Mouse (Mus musculus) liver, embryonic 16.5 days (tissue): ENCODE results near the gene Gpnmb. TPM values are rescaled to one million over a fixed set of nuclear protein-coding genes. Genes with fewer than 3 reads are reported as not detected.
A peak's percentile ranks its signal among the peaks of the same experiment; 100 is the strongest.

ENCODE experiments used
- ATAC-seq: fragments of 200-750 bp; cut with Nextera tagmentation; 2 replicates; pipeline ENCODE4 v1.8.0; 2017; ENCODE audit warnings: low read depth, mild to moderate bottlenecking, moderate number of reproducible peaks, moderate library complexity
- H3K27ac ChIP-seq: fragments of 300-500 bp; sonication (generic); 2 replicates; pipeline ENCODE4 v1.5.1; 2014; ENCODE audit warnings: mild to moderate bottlenecking, low read length
- H3K27me3 ChIP-seq: fragments of 300-500 bp; sonication (generic); 2 replicates; pipeline ENCODE4 v1.6.1; 2014; ENCODE audit warnings: low read depth, low read length, mixed read lengths; ENCODE audit not compliant: control insufficient read depth, insufficient read depth
- H3K36me3 ChIP-seq: fragments of 300-500 bp; sonication (generic); 2 replicates; pipeline ENCODE4 v1.6.1; 2014; ENCODE audit warnings: mild to moderate bottlenecking; ENCODE audit not compliant: control insufficient read depth, insufficient read depth
- H3K4me1 ChIP-seq: fragments of 300-500 bp; sonication (generic); 2 replicates; pipeline ENCODE4 v1.6.1; 2014; ENCODE audit warnings: low read depth, low read length, mixed read lengths; ENCODE audit not compliant: control insufficient read depth
- H3K4me2 ChIP-seq: fragments of 300-500 bp; sonication (generic); 2 replicates; pipeline ENCODE4 v1.6.1; 2014; ENCODE audit warnings: low read depth, low read length, mixed read lengths
- H3K4me3 ChIP-seq: fragments of 300-500 bp; sonication (generic); 2 replicates; pipeline ENCODE4 v1.5.1; 2014; ENCODE audit warnings: low read depth, mild to moderate bottlenecking, low read length
- H3K9ac ChIP-seq: fragments of 300-500 bp; sonication (generic); 2 replicates; pipeline ENCODE4 v1.6.1; 2014; ENCODE audit warnings: low read depth, low read length
- H3K9me3 ChIP-seq: fragments of 300-500 bp; sonication (generic); replicated peaks from 2 replicates; pipeline ENCODE4 v1.6.1; 2016; ENCODE audit warnings: low read length; ENCODE audit not compliant: control insufficient read depth
- WGBS: fragments of 180-500 bp; shearing (Covaris S2); extraction: QIAGEN DNeasy Blood & Tissue Kit; methylation state at CpG from one replicate; pipeline ENCODE4 v1.1.7; 2014; ENCODE audit not compliant: insufficient replicate concordance; 5-methylcytosine and 5-hydroxymethylcytosine counted together
- polyA plus RNA-seq: library from polyadenylated mRNA; unstranded; fragments of >200 nt; fragmentation: Nextera tagmentation; extraction: Ambion mirVana; gene quantifications from 2 replicates; pipeline ENCODE4 v1.2.1, GENCODE M21; 2015

Gene Gpnmb
- polyA plus RNA-seq, 1 experiment from 2014 or later, result 0.25 TPM

GRCm38 (mm10) chr6:49046502-49046901 is 10.2 kb downstream of the Gpnmb start:
- Histone ChIP-seq H3K27ac (no peak overlapping the region), H3K27me3 (no peaks in the 10 kb centered on the region), H3K9ac (no peak overlapping the region), H3K36me3 (no peaks in the 10 kb centered on the region), H3K9me3 (no peaks in the 10 kb centered on the region), H3K4me3 (no peak overlapping the region), H3K4me2 (no peak overlapping the region), H3K4me1 (no peaks in the 10 kb centered on the region)
- WGBS, result 48% methylated on average over 6 of the region's 6 CpGs
- ATAC-seq, result no peak

- no peak overlapping the region for H3K27ac ChIP-seq
- no peak overlapping the region for H3K4me3 ChIP-seq
- H3K9ac ChIP-seq, result no peak overlapping the region
- no peaks in the 10 kb centered on the region for H3K4me1 ChIP-seq
- H3K9me3 ChIP-seq, result no peaks in the 10 kb centered on the region
- H3K4me2 ChIP-seq, result no peak overlapping the region
- H3K27me3 ChIP-seq, result no peaks in the 10 kb centered on the region
- 57% methylated on average over 8 of the region's 8 CpGs for WGBS
- ATAC-seq, result peak; percentile 69
- H3K36me3 ChIP-seq, result no peaks in the 10 kb centered on the region
Measured at GRCm38 (mm10) chr6:49046976-49047375, 10.6 kb downstream of the Gpnmb start.

GRCm38 (mm10) chr6:49047848-49048247 is 11.5 kb downstream of the Gpnmb start:
- Histone ChIP-seq H3K27me3 (no peaks in the 10 kb centered on the region), H3K9ac (no peak overlapping the region), H3K9me3 (no peaks in the 10 kb centered on the region), H3K4me3 (no peak overlapping the region), H3K36me3 (no peaks in the 10 kb centered on the region), H3K4me2 (no peak overlapping the region), H3K27ac (no peak overlapping the region), H3K4me1 (no peaks in the 10 kb centered on the region)
- no peak for ATAC-seq
- WGBS, result 51% methylated on average over 10 of the region's 10 CpGs

GRCm38 (mm10) chr6:49048395-49048794 is 12.0 kb downstream of the Gpnmb start:
- no peaks in the 10 kb centered on the region for H3K9me3 ChIP-seq
- ATAC-seq, result no peak
- WGBS, result 74% methylated on average over 10 of the region's 10 CpGs
- no peaks in the 10 kb centered on the region for H3K36me3 ChIP-seq
- no peak overlapping the region for H3K4me2 ChIP-seq
- H3K4me1 ChIP-seq, result no peaks in the 10 kb centered on the region
- no peak overlapping the region for H3K27ac ChIP-seq
- H3K9ac ChIP-seq, result no peak overlapping the region
- H3K4me3 ChIP-seq, result no peak overlapping the region
- H3K27me3 ChIP-seq, result no peaks in the 10 kb centered on the region

GRCm38 (mm10) chr6:49050677-49051410 is 14.5 kb downstream of the Gpnmb start:
- no peak overlapping the region for H3K4me3 ChIP-seq
- H3K9ac ChIP-seq, result no peak overlapping the region
- no peak overlapping the region for H3K4me2 ChIP-seq
- no peaks in the 10 kb centered on the region for H3K27me3 ChIP-seq
- no peak overlapping the region for H3K27ac ChIP-seq
- WGBS, result 42% methylated on average over 11 of the region's 11 CpGs
- H3K9me3 ChIP-seq, result no peaks in the 10 kb centered on the region
- ATAC-seq, result no peak
- no peaks in the 10 kb centered on the region for H3K4me1 ChIP-seq
- no peaks in the 10 kb centered on the region for H3K36me3 ChIP-seq

GRCm38 (mm10) chr6:49052191-49052590 is 15.8 kb downstream of the Gpnmb start:
- WGBS, result 36% methylated on average over 5 of the region's 5 CpGs
- no peak overlapping the region for H3K9ac ChIP-seq
- no peak overlapping the region for H3K4me3 ChIP-seq
- no peaks in the 10 kb centered on the region for H3K27me3 ChIP-seq
- H3K27ac ChIP-seq, result no peak overlapping the region
- H3K9me3 ChIP-seq, result no peaks in the 10 kb centered on the region
- no peak overlapping the region for H3K4me2 ChIP-seq
- H3K36me3 ChIP-seq, result no peaks in the 10 kb centered on the region
- H3K4me1 ChIP-seq, result no peaks in the 10 kb centered on the region
- no peak for ATAC-seq

GRCm38 (mm10) chr6:49055256-49055733 is 18.9 kb downstream of the Gpnmb start:
- WGBS, result 48% methylated on average over 7 of the region's 7 CpGs
- no peak for ATAC-seq
- Histone ChIP-seq H3K4me3 (no peak overlapping the region), H3K27ac (no peak overlapping the region), H3K4me1 (no peaks in the 10 kb centered on the region), H3K9me3 (no peaks in the 10 kb centered on the region), H3K4me2 (no peak overlapping the region), H3K9ac (no peak overlapping the region), H3K36me3 (no peaks in the 10 kb centered on the region), H3K27me3 (no peaks in the 10 kb centered on the region)

GRCm38 (mm10) chr6:49056009-49056408 is 19.7 kb downstream of the Gpnmb start:
- no peak for ATAC-seq
- Histone ChIP-seq H3K9me3 (no peaks in the 10 kb centered on the region), H3K4me3 (no peak overlapping the region), H3K27me3 (no peaks in the 10 kb centered on the region), H3K27ac (no peak overlapping the region), H3K4me2 (no peak overlapping the region), H3K9ac (no peak overlapping the region), H3K4me1 (no peaks in the 10 kb centered on the region), H3K36me3 (no peaks in the 10 kb centered on the region)
- WGBS, result 80% methylated on average over 9 of the region's 9 CpGs

GRCm38 (mm10) chr6:49057053-49058021 is 21.0 kb downstream of the Gpnmb start:
- Histone ChIP-seq H3K27me3 (no peaks in the 10 kb centered on the region), H3K4me2 (no peak overlapping the region), H3K4me1 (no peaks in the 10 kb centered on the region), H3K9ac (no peak overlapping the region), H3K36me3 (no peaks in the 10 kb centered on the region), H3K27ac (no peak overlapping the region), H3K4me3 (no peak overlapping the region), H3K9me3 (no peaks in the 10 kb centered on the region)
- WGBS, result 33% methylated on average over 8 of the region's 8 CpGs
- no peak for ATAC-seq
